Mouse (Mus musculus): Measurements from ENCODE around the gene Ctsa. TPM values are rescaled to one million over a fixed set of nuclear protein-coding genes. Genes with fewer than 3 reads are reported as not detected.

The Ctsa gene
- total RNA-seq, 2 experiments from 2014 or later = 200 to 228 TPM

- ATAC-seq (ENCODE audit: poor library complexity, severe bottlenecking) = peak; percentile 92
Measured at GRCm38 (mm10) chr2:164804533-164805331, 27.9 kb upstream of the Ctsa start, which contains the start of the genes Acot8 and Zswim3. Acot8 (minus strand) TSS chr2:164804882. Zswim3 (plus strand) TSS chr2:164805098.

- ATAC-seq (ENCODE audit: poor library complexity, severe bottlenecking) = peak; percentile 47
Measured at GRCm38 (mm10) chr2:164805332-164805718, 27.3 kb upstream of the Ctsa start.

GRCm38 (mm10) chr2:164806614-164807013 lies 26.1 kb upstream of the Ctsa start:
- ATAC-seq (ENCODE audit: poor library complexity, severe bottlenecking) = no peak

- ATAC-seq (ENCODE audit: poor library complexity, severe bottlenecking) = no peak
Measured at GRCm38 (mm10) chr2:164813557-164813956, 19.1 kb upstream of the Ctsa start.

GRCm38 (mm10) chr2:164815348-164815747 lies 17.3 kb upstream of the Ctsa start:
- peak; percentile 91 for ATAC-seq (ENCODE audit: poor library complexity, severe bottlenecking)

GRCm38 (mm10) chr2:164815821-164816220 lies 16.9 kb upstream of the Ctsa start:
- ATAC-seq (ENCODE audit: poor library complexity, severe bottlenecking) = peak; percentile 41

- ATAC-seq (ENCODE audit: poor library complexity, severe bottlenecking) = no peak
Measured at GRCm38 (mm10) chr2:164817206-164817605, 15.5 kb upstream of the Ctsa start.

- no peak for ATAC-seq (ENCODE audit: poor library complexity, severe bottlenecking)
Measured at GRCm38 (mm10) chr2:164817703-164818102, 15.0 kb upstream of the Ctsa start.

GRCm38 (mm10) chr2:164821060-164821459 lies 11.6 kb upstream of the Ctsa start:
- no peak for ATAC-seq (ENCODE audit: poor library complexity, severe bottlenecking)

GRCm38 (mm10) chr2:164822636-164823165 lies 10.0 kb upstream of the Ctsa start, which contains the start of gene Zswim1:
Zswim1 (plus strand) TSS chr2:164822686.
- ATAC-seq (ENCODE audit: poor library complexity, severe bottlenecking) = peak; percentile 99

- peak; percentile 22 for ATAC-seq (ENCODE audit: poor library complexity, severe bottlenecking)
Measured at GRCm38 (mm10) chr2:164823181-164823585, 9.5 kb upstream of the Ctsa start.

- ATAC-seq (ENCODE audit: poor library complexity, severe bottlenecking) = no peak
Measured at GRCm38 (mm10) chr2:164823969-164824368, 8.7 kb upstream of the Ctsa start.

- no peak for ATAC-seq (ENCODE audit: poor library complexity, severe bottlenecking)
Measured at GRCm38 (mm10) chr2:164825521-164825920, 7.2 kb upstream of the Ctsa start.

- no peak for ATAC-seq (ENCODE audit: poor library complexity, severe bottlenecking)
Measured at GRCm38 (mm10) chr2:164827146-164827850, 5.4 kb upstream of the Ctsa start.

- no peak for ATAC-seq (ENCODE audit: poor library complexity, severe bottlenecking)
Measured at GRCm38 (mm10) chr2:164828437-164828836, 4.2 kb upstream of the Ctsa start, which contains the start of gene Spata25. Spata25 (minus strand) TSS chr2:164828537.

GRCm38 (mm10) chr2:164829090-164829489 lies 3.6 kb upstream of the Ctsa start:
- no peak for ATAC-seq (ENCODE audit: poor library complexity, severe bottlenecking)

- ATAC-seq (ENCODE audit: poor library complexity, severe bottlenecking) = no peak
Measured at GRCm38 (mm10) chr2:164831029-164831428, 1.6 kb upstream of the Ctsa start.

GRCm38 (mm10) chr2:164832032-164832747 lies 483 bp upstream of the Ctsa start:
- ATAC-seq (ENCODE audit: poor library complexity, severe bottlenecking) = no peak

- peak; percentile 62 for ATAC-seq (ENCODE audit: poor library complexity, severe bottlenecking)
Measured at GRCm38 (mm10) chr2:164833314-164833959, 764 bp downstream of the Ctsa start, which contains the start of gene Neurl2. Neurl2 (minus strand) TSS chr2:164833456.

GRCm38 (mm10) chr2:164834531-164834930 lies 1.9 kb downstream of the Ctsa start:
- 0 out of 2 replicates have a peak, but pooled peaks have one; percentile 26 for ATAC-seq (ENCODE audit: poor library complexity, severe bottlenecking)
